Mouse (Mus musculus) liver, embryonic 11.5 days (tissue): Measurements from ENCODE around the gene Cyfip1. TPM values are rescaled to one million over a fixed set of nuclear protein-coding genes. Genes with fewer than 3 reads are reported as not detected.

Source experiments
- ATAC-seq: fragments of 200-750 bp; cut with Nextera tagmentation; replicated peaks from 2 replicates; pipeline ENCODE4 v1.8.0; 2017; ENCODE audit warnings: moderate number of reproducible peaks, mild to moderate bottlenecking, moderate TSS enrichment, moderate library complexity; ENCODE audit not compliant: low FRiP score
- DNase-seq: peaks from one replicate; pipeline ENCODE4 v3.0.0-alpha.2; 2017; ENCODE audit warnings: low spot score
- H3K27ac ChIP-seq: fragments of 300-500 bp; sonication (generic); 2 replicates; pipeline ENCODE4 v1.5.1; 2014; ENCODE audit warnings: mild to moderate bottlenecking, low read depth, low read length, control low read depth
- H3K27me3 ChIP-seq: fragments of 300-500 bp; sonication (generic); replicated peaks from 2 replicates; pipeline ENCODE4 v1.6.1; 2014; ENCODE audit warnings: low read length, mixed read lengths; ENCODE audit not compliant: control insufficient read depth, insufficient read depth
- H3K36me3 ChIP-seq: fragments of 300-500 bp; sonication (generic); 2 replicates; pipeline ENCODE4 v1.6.1; 2014; ENCODE audit warnings: mild to moderate bottlenecking, low read length, moderate library complexity, mixed read lengths; ENCODE audit not compliant: control insufficient read depth, insufficient read depth
- H3K4me1 ChIP-seq: fragments of 300-500 bp; sonication (generic); replicated peaks from 2 replicates; pipeline ENCODE4 v1.6.1; 2014; ENCODE audit warnings: low read length, mixed read lengths; ENCODE audit not compliant: control insufficient read depth, insufficient read depth
- H3K4me2 ChIP-seq: fragments of 300-500 bp; sonication (generic); 2 replicates; pipeline ENCODE4 v1.6.1; 2014; ENCODE audit warnings: mild to moderate bottlenecking, control low read depth, moderate library complexity
- H3K4me3 ChIP-seq: fragments of 300-500 bp; sonication (generic); 2 replicates; pipeline ENCODE4 v1.5.1; 2014; ENCODE audit warnings: low read depth, low read length, control low read depth
- H3K9ac ChIP-seq: fragments of 300-500 bp; sonication (generic); 2 replicates; pipeline ENCODE4 v1.6.1; 2014; ENCODE audit warnings: low read depth, low read length, control low read depth
- H3K9me3 ChIP-seq: fragments of 300-500 bp; sonication (generic); 2 replicates; pipeline ENCODE4 v1.6.1; 2016; ENCODE audit warnings: low read length, inconsistent platforms, mixed read lengths; ENCODE audit not compliant: control insufficient read depth
- WGBS: fragments of 180-500 bp; shearing (Covaris S2); extraction: QIAGEN DNeasy Blood & Tissue Kit; methylation state at CpG from one replicate; pipeline ENCODE4 v1.1.7; 2014; 5-methylcytosine and 5-hydroxymethylcytosine counted together
- polyA plus RNA-seq: library from polyadenylated mRNA; unstranded; fragments of >200 nt; fragmentation: Nextera tagmentation; extraction: Ambion mirVana; gene quantifications from 2 replicates; pipeline ENCODE4 v1.2.1, GENCODE M21; 2014

Cyfip1 gene
- polyA plus RNA-seq, 1 experiment from 2014 or later: 47.8 TPM

GRCm38 (mm10) chr7:55836877-55837276, 4.7 kb upstream of the Cyfip1 start:
- Histone ChIP-seq H3K9ac (no peak overlapping the region), H3K27ac (no peak overlapping the region), H3K36me3 (no peaks in the 10 kb centered on the region), H3K4me1 (no peaks in the 10 kb centered on the region), H3K9me3 (no peaks in the 10 kb centered on the region), H3K27me3 (no peaks in the 10 kb centered on the region), H3K4me2 (no peak overlapping the region), H3K4me3 (no peak overlapping the region)
- DNase-seq: no peak
- ATAC-seq: peak; percentile 51; the same call in 1 of the 2 replicates
- WGBS: 60% methylated on average over 4 of the region's 4 CpGs

- Histone ChIP-seq H3K9ac (peak overlapping the region; percentile 94), H3K9me3 (no peaks in the 10 kb centered on the region), H3K4me3 (peak overlapping the region; percentile 89), H3K4me1 (no peaks in the 10 kb centered on the region), H3K36me3 (no peaks in the 10 kb centered on the region), H3K4me2 (peak overlapping the region; percentile 86), H3K27me3 (no peaks in the 10 kb centered on the region), H3K27ac (peak overlapping the region; percentile 85)
- 0% methylated on average over 30 of the region's 47 CpGs for whole genome bisulfite sequencing
- peak; percentile 88 for DNase-seq
- ATAC-seq: peak; percentile 91
These were observed 495 bp downstream of the Cyfip1 start for GRCm38 (mm10) chr7:55841977-55842503.

GRCm38 (mm10) chr7:55842504-55843152, 1.1 kb downstream of the Cyfip1 start:
- H3K4me1 ChIP-seq: no peaks in the 10 kb centered on the region
- 0% methylated on average over 40 of the region's 40 CpGs for WGBS
- peak; percentile 44; the same call in 1 of the 2 replicates for ATAC-seq
- H3K27ac ChIP-seq: peak overlapping the region; percentile 85
- H3K36me3 ChIP-seq: no peaks in the 10 kb centered on the region
- H3K9me3 ChIP-seq: no peaks in the 10 kb centered on the region
- no peak for DNase-seq
- H3K27me3 ChIP-seq: no peaks in the 10 kb centered on the region
- H3K4me2 ChIP-seq: peak overlapping the region; percentile 86
- H3K9ac ChIP-seq: peak overlapping the region; percentile 94
- H3K4me3 ChIP-seq: peak overlapping the region; percentile 89

GRCm38 (mm10) chr7:55846606-55847312, 5.2 kb downstream of the Cyfip1 start:
- ATAC-seq (no peak), DNase-seq (no peak)
- H3K4me1 ChIP-seq: no peaks in the 10 kb centered on the region
- H3K9me3 ChIP-seq: no peaks in the 10 kb centered on the region
- no peak overlapping the region for H3K4me3 ChIP-seq
- 82% methylated on average over 9 of the region's 9 CpGs for WGBS
- H3K4me2 ChIP-seq: no peak overlapping the region
- no peak overlapping the region for H3K9ac ChIP-seq
- no peak overlapping the region for H3K27ac ChIP-seq
- H3K27me3 ChIP-seq: no peaks in the 10 kb centered on the region
- H3K36me3 ChIP-seq: no peaks in the 10 kb centered on the region

- WGBS: 76% methylated on average over 14 of the region's 14 CpGs
- Histone ChIP-seq H3K4me1 (no peaks in the 10 kb centered on the region), H3K27ac (no peak overlapping the region), H3K36me3 (no peaks in the 10 kb centered on the region), H3K27me3 (no peaks in the 10 kb centered on the region), H3K4me2 (no peak overlapping the region), H3K9me3 (no peaks in the 10 kb centered on the region), H3K9ac (no peak overlapping the region), H3K4me3 (no peak overlapping the region)
- DNase-seq: no peak
- no peak for ATAC-seq
These were observed 8.5 kb downstream of the Cyfip1 start for GRCm38 (mm10) chr7:55849948-55850571.

GRCm38 (mm10) chr7:55852787-55853186, 11.2 kb downstream of the Cyfip1 start:
- Histone ChIP-seq H3K4me2 (no peak overlapping the region), H3K27ac (no peak overlapping the region), H3K4me3 (no peak overlapping the region), H3K4me1 (no peaks in the 10 kb centered on the region), H3K9me3 (no peaks in the 10 kb centered on the region), H3K36me3 (no peaks in the 10 kb centered on the region), H3K27me3 (no peaks in the 10 kb centered on the region), H3K9ac (no peak overlapping the region)
- DNase-seq: no peak
- WGBS: 55% methylated on average over 3 of the region's 3 CpGs
- no peak for ATAC-seq

GRCm38 (mm10) chr7:55855597-55855996, 14.1 kb downstream of the Cyfip1 start:
- 59% methylated on average over 3 of the region's 3 CpGs for WGBS
- Histone ChIP-seq H3K9ac (no peak overlapping the region), H3K4me2 (no peak overlapping the region), H3K9me3 (no peaks in the 10 kb centered on the region), H3K4me3 (no peak overlapping the region), H3K36me3 (no peaks in the 10 kb centered on the region), H3K27ac (no peak overlapping the region), H3K27me3 (no peaks in the 10 kb centered on the region), H3K4me1 (0 out of 2 replicates have a peak, but pooled peaks cover 6% of the 10 kb centered on the region)
- ATAC-seq (no peak; the same call in 1 of the 2 replicates), DNase-seq (no peak)

- Histone ChIP-seq H3K4me1 (0 out of 2 replicates have a peak, but pooled peaks cover 6% of the 10 kb centered on the region), H3K4me3 (no peak overlapping the region), H3K9me3 (no peaks in the 10 kb centered on the region), H3K4me2 (no peak overlapping the region), H3K27me3 (no peaks in the 10 kb centered on the region), H3K9ac (no peak overlapping the region), H3K36me3 (no peaks in the 10 kb centered on the region), H3K27ac (no peak overlapping the region)
- ATAC-seq (no peak), DNase-seq (no peak)
- 94% methylated on average over 4 of the region's 4 CpGs for WGBS
These were observed 15.2 kb downstream of the Cyfip1 start for GRCm38 (mm10) chr7:55856741-55857140.
